Mouse (Mus musculus): ENCODE measurements at regions not wholly inside any gene's neighbourhood (a gene's known extent, or its start where the extent isn't known, plus 50 kb on each side); places are given as distances from the start of the nearest gene placed in this dataset.

DNA sequence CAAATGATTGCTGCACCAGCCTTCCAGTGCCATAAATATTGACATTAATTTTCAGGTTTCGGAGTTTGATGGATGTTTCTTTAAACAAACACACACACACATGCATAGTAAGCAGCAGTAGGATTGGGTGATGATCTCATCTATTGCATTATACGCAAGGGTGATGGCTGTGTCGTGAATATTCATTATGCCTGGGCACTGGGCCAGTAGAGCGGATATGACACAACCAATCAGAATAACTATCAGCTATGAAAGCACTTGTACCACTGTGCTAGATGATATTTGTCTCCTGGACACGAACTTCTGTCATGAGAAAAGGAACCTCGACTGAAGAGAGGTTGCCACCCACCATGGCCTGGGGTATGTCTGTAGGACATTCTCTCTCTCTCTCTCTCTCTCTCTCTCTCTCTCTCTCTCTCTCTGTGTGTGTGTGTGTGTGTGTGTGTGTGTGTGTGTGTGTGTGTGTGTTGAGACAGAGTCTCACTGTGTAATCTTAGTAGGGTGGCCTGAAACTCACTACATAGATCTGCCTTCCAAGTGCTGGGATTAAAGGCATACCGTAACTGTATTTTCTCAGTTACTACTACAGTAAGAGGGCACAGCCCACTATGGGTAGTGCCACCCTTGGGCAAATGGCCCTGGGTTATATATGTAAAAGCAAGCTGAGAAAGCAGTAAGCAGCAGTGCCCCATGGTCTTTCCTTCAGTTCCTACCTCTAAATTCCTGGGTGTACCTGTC, 94.7 kb upstream of the Nampt start:
- H3K9me3 ChIP-seq (ENCODE audit: low read length): no peaks in the 10 kb centered on the region
- no peak overlapping the region for H3K4me3 ChIP-seq (ENCODE audit: low read depth, low read length)
- WGBS: 52% methylated on average over 7 of the region's 7 CpGs
- no peak overlapping the region for H3K9ac ChIP-seq (replicated peaks; ENCODE audit: low read length, poor library complexity, severe bottlenecking)
- no peaks in the 10 kb centered on the region for H3K4me1 ChIP-seq (ENCODE audit: insufficient read depth, low read length)
- peak; percentile 60 for DNase-seq (ENCODE audit: low spot score)
- H3K36me3 ChIP-seq (ENCODE audit: insufficient read depth, low read length): no peaks in the 10 kb centered on the region
- TF ChIP-seq CTCF (IDR thresholded peaks at IDR 0.05): no peak
- no peak overlapping the region for H3K4me2 ChIP-seq (ENCODE audit: low read depth, low read length, poor library complexity, severe bottlenecking)
- peak; percentile 82 for ATAC-seq (ENCODE audit: low FRiP score)
- no peaks in the 10 kb centered on the region for H3K27me3 ChIP-seq (ENCODE audit: insufficient read depth, low read length)
- H3K27ac ChIP-seq (ENCODE audit: low read depth, low read length): no peak overlapping the region

DNA sequence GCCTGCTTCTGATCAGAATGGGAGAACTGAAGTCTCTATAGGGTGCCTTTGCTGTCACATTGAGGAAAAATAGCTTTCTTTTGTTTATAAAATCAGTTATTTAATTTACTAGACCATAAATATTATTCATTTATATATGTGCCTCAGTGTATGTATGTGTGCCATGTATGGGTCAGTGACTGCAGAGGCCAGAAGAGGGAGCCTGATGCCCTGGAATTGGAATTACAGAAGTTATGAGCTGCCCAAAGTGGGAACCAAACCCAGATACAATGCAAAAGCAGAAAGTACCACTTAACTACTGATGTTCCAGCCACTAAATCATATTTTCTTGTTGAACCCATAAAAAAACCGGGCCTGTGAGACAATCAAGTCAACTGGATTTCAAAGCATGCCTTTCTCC, 91.8 kb upstream of the Nampt start:
- WGBS: 87% methylated on average over 1 of the region's 1 CpGs
- H3K9me3 ChIP-seq (ENCODE audit: low read length): no peaks in the 10 kb centered on the region
- H3K27me3 ChIP-seq (ENCODE audit: insufficient read depth, low read length): no peaks in the 10 kb centered on the region
- no peak overlapping the region for H3K27ac ChIP-seq (ENCODE audit: low read depth, low read length)
- DNase-seq (ENCODE audit: low spot score) (no peak), ATAC-seq (ENCODE audit: low FRiP score) (no peak)
- H3K4me3 ChIP-seq (ENCODE audit: low read depth, low read length): no peak overlapping the region
- H3K36me3 ChIP-seq (ENCODE audit: insufficient read depth, low read length): no peaks in the 10 kb centered on the region
- no peak overlapping the region for H3K9ac ChIP-seq (replicated peaks; ENCODE audit: low read length, poor library complexity, severe bottlenecking)
- TF ChIP-seq CTCF (IDR thresholded peaks at IDR 0.05): peak; percentile 19; the same call in 1 of the 2 replicates
- no peaks in the 10 kb centered on the region for H3K4me1 ChIP-seq (ENCODE audit: insufficient read depth, low read length)
- no peak overlapping the region for H3K4me2 ChIP-seq (ENCODE audit: low read depth, low read length, poor library complexity, severe bottlenecking)

DNA sequence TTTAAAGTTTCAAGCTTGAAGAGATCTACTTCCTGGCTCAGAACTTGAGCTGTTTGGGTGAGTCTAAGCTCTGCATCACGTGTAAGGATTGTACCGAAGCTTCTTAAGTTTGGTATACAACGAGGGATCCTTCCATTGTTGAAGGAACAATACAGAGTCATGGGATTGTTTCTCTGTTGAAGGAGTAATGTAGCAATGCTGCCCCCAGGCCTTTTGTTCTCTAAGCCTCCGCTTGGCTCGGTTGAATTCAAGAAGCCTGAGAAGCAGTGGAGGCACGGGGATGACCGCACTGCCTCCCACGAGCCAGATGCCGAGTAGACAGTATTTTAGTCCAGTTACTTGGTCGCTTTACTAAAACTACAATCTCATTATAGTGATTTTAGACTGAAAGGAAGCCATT, 90.9 kb upstream of the Nampt start:
- Histone ChIP-seq H3K27me3 (ENCODE audit: insufficient read depth, low read length) (no peaks in the 10 kb centered on the region), H3K4me1 (ENCODE audit: insufficient read depth, low read length) (no peaks in the 10 kb centered on the region), H3K9ac (replicated peaks; ENCODE audit: low read length, poor library complexity, severe bottlenecking) (no peak overlapping the region), H3K27ac (ENCODE audit: low read depth, low read length) (no peak overlapping the region), H3K36me3 (ENCODE audit: insufficient read depth, low read length) (no peaks in the 10 kb centered on the region), H3K4me2 (ENCODE audit: low read depth, low read length, poor library complexity, severe bottlenecking) (no peak overlapping the region), H3K4me3 (ENCODE audit: low read depth, low read length) (no peak overlapping the region), H3K9me3 (ENCODE audit: low read length) (no peaks in the 10 kb centered on the region)
- whole genome bisulfite sequencing: 19% methylated on average over 10 of the region's 10 CpGs
- no peak for TF ChIP-seq CTCF (IDR thresholded peaks at IDR 0.05)
- no peak for ATAC-seq (ENCODE audit: low FRiP score)
- no peak for DNase-seq (ENCODE audit: low spot score)

DNA sequence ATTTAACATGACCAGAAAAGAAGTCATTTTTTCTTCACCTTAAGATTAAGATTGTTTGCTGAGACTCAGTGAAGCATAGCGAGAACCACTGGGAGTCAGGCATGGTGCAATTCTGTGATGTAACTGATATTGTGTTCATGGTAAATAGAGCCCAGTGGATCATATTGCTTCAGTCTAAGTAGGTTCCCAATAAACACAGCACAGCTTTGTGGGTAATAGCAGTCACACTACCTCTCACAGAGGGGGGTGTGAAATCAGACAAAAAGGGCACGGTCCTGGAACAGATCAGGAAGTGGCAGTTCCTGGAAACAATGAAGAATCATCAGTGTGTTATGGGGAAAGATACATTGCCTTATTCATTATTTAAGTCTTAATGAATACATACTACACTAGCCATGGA, 84.1 kb upstream of the Nampt start:
- DNase-seq (ENCODE audit: low spot score) (no peak), ATAC-seq (ENCODE audit: low FRiP score) (no peak)
- no peaks in the 10 kb centered on the region for H3K36me3 ChIP-seq (ENCODE audit: insufficient read depth, low read length)
- H3K4me2 ChIP-seq (ENCODE audit: low read depth, low read length, poor library complexity, severe bottlenecking): no peak overlapping the region
- no peak overlapping the region for H3K27ac ChIP-seq (ENCODE audit: low read depth, low read length)
- no peak for TF ChIP-seq CTCF (IDR thresholded peaks at IDR 0.05)
- no peak overlapping the region for H3K9ac ChIP-seq (replicated peaks; ENCODE audit: low read length, poor library complexity, severe bottlenecking)
- no peaks in the 10 kb centered on the region for H3K4me1 ChIP-seq (ENCODE audit: insufficient read depth, low read length)
- 67% methylated on average over 2 of the region's 2 CpGs for WGBS
- H3K9me3 ChIP-seq (ENCODE audit: low read length): no peaks in the 10 kb centered on the region
- no peak overlapping the region for H3K4me3 ChIP-seq (ENCODE audit: low read depth, low read length)
- H3K27me3 ChIP-seq (ENCODE audit: insufficient read depth, low read length): no peaks in the 10 kb centered on the region

DNA sequence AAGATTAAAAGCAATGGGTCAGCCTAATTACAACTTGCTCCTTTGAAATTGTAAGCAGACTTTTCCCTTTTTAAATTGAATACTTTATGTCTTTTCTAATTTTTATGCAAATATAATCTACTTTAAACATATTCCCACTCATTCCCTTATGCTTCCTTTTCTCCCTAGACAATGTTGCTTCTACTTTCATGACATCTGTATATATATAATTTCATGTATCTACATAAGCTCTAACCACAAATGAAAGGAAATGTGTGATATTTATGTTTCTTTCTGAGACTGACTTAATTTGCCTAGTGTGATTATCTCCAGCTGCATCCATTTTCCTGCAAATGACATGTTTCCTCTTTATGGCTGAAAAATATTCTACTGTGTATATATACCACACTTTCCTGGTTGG, 77.9 kb upstream of the Nampt start:
- Histone ChIP-seq H3K9me3 (ENCODE audit: low read length) (no peaks in the 10 kb centered on the region), H3K9ac (replicated peaks; ENCODE audit: low read length, poor library complexity, severe bottlenecking) (no peak overlapping the region), H3K4me2 (ENCODE audit: low read depth, low read length, poor library complexity, severe bottlenecking) (no peak overlapping the region), H3K27me3 (ENCODE audit: insufficient read depth, low read length) (no peaks in the 10 kb centered on the region), H3K4me1 (ENCODE audit: insufficient read depth, low read length) (no peaks in the 10 kb centered on the region), H3K27ac (ENCODE audit: low read depth, low read length) (no peak overlapping the region), H3K4me3 (ENCODE audit: low read depth, low read length) (no peak overlapping the region), H3K36me3 (ENCODE audit: insufficient read depth, low read length) (no peaks in the 10 kb centered on the region)
- ATAC-seq (ENCODE audit: low FRiP score): no peak
- DNase-seq (ENCODE audit: low spot score): no peak
- TF ChIP-seq CTCF (IDR thresholded peaks at IDR 0.05): no peak

DNA sequence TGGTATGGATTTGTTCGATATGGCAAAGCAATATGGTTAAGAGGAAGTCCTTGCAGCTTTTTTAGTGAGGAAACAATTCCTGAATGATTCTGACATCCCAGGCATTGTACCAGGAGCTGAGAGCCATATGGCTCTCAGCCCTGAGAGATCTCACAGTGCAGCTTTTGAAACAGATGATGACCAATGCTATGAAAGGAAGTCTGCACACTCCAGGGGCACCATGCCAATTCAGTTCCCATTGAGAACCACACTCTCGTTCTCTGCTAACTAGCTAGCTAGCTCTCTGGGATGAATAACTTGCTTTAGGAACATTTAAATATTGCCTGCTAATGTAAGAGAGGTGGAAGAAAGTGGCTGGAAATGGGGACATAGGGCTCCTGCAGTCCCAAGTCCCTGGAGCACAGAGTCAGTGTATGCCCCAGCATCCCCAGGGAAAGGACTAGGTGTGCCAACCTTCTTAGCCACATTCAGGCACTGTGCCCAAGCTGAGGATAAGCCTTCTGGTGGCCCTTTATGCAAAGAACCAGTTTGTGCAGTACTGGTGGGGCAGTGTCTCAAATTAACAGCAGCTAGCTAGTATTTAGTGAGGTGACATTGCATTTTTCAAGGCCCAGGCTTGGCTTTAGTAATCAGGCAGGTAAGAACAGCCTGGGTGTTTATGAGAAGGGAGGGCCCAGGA, 61.8 kb upstream of the Nampt start:
- Histone ChIP-seq H3K9ac (replicated peaks; ENCODE audit: low read length, poor library complexity, severe bottlenecking) (no peak overlapping the region), H3K4me3 (ENCODE audit: low read depth, low read length) (no peak overlapping the region), H3K9me3 (ENCODE audit: low read length) (no peaks in the 10 kb centered on the region), H3K4me1 (ENCODE audit: insufficient read depth, low read length) (no peaks in the 10 kb centered on the region), H3K27ac (ENCODE audit: low read depth, low read length) (no peak overlapping the region), H3K4me2 (ENCODE audit: low read depth, low read length, poor library complexity, severe bottlenecking) (no peak overlapping the region), H3K27me3 (ENCODE audit: insufficient read depth, low read length) (no peaks in the 10 kb centered on the region), H3K36me3 (ENCODE audit: insufficient read depth, low read length) (no peaks in the 10 kb centered on the region)
- DNase-seq (ENCODE audit: low spot score): peak; percentile 73
- no peak; the same call in 1 of the 2 replicates for ATAC-seq (ENCODE audit: low FRiP score)
- WGBS: 70% methylated on average over 2 of the region's 2 CpGs
- no peak for TF ChIP-seq CTCF (IDR thresholded peaks at IDR 0.05)

All from midbrain, postnatal 0 days (tissue).